Mouse (Mus musculus) layer of hippocampus, postnatal 10 days (tissue): ENCODE results near the gene Cacnb1. TPM values are rescaled to one million over a fixed set of nuclear protein-coding genes. Genes with fewer than 3 reads are reported as not detected.

Source experiments
- DNase-seq, 2 experiments: peaks; one replicate each; pipeline ENCODE4 v3.0.0; 2021; ENCODE audit warnings: low spot score in 2 of 2
- microRNA-seq, 2 experiments: library from miRNA; unstranded; fragments of <30 nt; microRNA quantifications; one replicate each; pipeline ENCODE4 v1.2.0; 2021
- total RNA-seq, 2 experiments: library from RNA; stranded (reverse); gene quantifications; 2 replicates each; pipeline ENCODE4 v1.2.3; 2021

The Cacnb1 gene
- total RNA-seq, 2 experiments from 2014 or later, result 118 TPM

GRCm38 (mm10) chr11:97956905-97957560 lies 65.8 kb downstream of the Cacnb1 start:
- DNase-seq, result peak; percentile 40 to 56

- no peak for DNase-seq
Observed at GRCm38 (mm10) chr11:97955915-97956314, 66.9 kb downstream of the Cacnb1 start.

- DNase-seq, result no peak
Observed at GRCm38 (mm10) chr11:97955146-97955902, 67.5 kb downstream of the Cacnb1 start.

GRCm38 (mm10) chr11:97954469-97955141 lies 68.2 kb downstream of the Cacnb1 start:
- no peak for DNase-seq

- DNase-seq, result no peak
Observed at GRCm38 (mm10) chr11:97953939-97954275, 68.9 kb downstream of the Cacnb1 start.

GRCm38 (mm10) chr11:97953179-97953938 lies 69.5 kb downstream of the Cacnb1 start:
- DNase-seq, result no peak

GRCm38 (mm10) chr11:97952367-97953006 lies 70.3 kb downstream of the Cacnb1 start:
- DNase-seq, result no peak

Small RNA genes within 50 kb of the gene (microRNA-seq; reads per million reads assigned to microRNA genes)
- 0 reads per million in 2 experiments for gene Gm27597

Other genes starting within 250 kb of the Cacnb1 start
- under 1 TPM; 0.58 to 0.85 TPM for gene 1700001P01Rik, start 247.1 kb downstream of the Cacnb1 start, total RNA-seq
- 100 to 1,000 TPM; 458 to 501 TPM for gene Rpl23, start 240.6 kb downstream of the Cacnb1 start, total RNA-seq
- 100 to 1,000 TPM; 148 to 150 TPM for gene Lasp1, start 224.0 kb downstream of the Cacnb1 start, total RNA-seq
- gene B230217C12Rik, start 182.3 kb downstream of the Cacnb1 start, total RNA-seq, result 10 to 100 TPM; 33.9 to 34.7 TPM
- under 1 TPM; 0.45 to 0.46 TPM for gene Fbxo47, start 138.9 kb downstream of the Cacnb1 start, total RNA-seq
- 1 to 10 TPM; 6.8 to 7.1 TPM for gene Plxdc1, start 36.6 kb downstream of the Cacnb1 start, total RNA-seq
- gene Arl5c, start 26.9 kb downstream of the Cacnb1 start, total RNA-seq, result 1 to 10 TPM; 2.0 to 2.1 TPM
- gene Rpl19, start 3.7 kb upstream of the Cacnb1 start, total RNA-seq, result 100 to 1,000 TPM; 648 to 672 TPM
- 10 to 100 TPM; 13.0 to 14.9 TPM for gene Stac2, start 30.4 kb upstream of the Cacnb1 start, total RNA-seq
- gene Fbxl20, start 127.4 kb upstream of the Cacnb1 start, total RNA-seq, result 10 to 100 TPM; 27.8 to 32.0 TPM
- gene Med1, start 170.3 kb upstream of the Cacnb1 start, total RNA-seq, result 10 to 100 TPM; 48.6 to 50.2 TPM
- 10 to 100 TPM; 34.1 to 36.5 TPM for gene Cdk12, start 180.0 kb upstream of the Cacnb1 start, total RNA-seq